Mouse (Mus musculus) hindbrain, embryonic 13.5 days (tissue): ENCODE measurements around the gene Lrrfip1. TPM values are rescaled to one million over a fixed set of nuclear protein-coding genes. Genes with fewer than 3 reads are reported as not detected.

Source experiments
- ATAC-seq: fragments of 200-750 bp; cut with Nextera tagmentation; 2 replicates; pipeline ENCODE4 v1.8.0; 2017; ENCODE audit warnings: moderate TSS enrichment; ENCODE audit not compliant: low FRiP score
- H3K27ac ChIP-seq: fragments of 300-500 bp; sonication (generic); 2 replicates; pipeline ENCODE4 v1.5.1; 2015; ENCODE audit warnings: inconsistent platforms, mild to moderate bottlenecking, moderate library complexity
- H3K27me3 ChIP-seq: fragments of 300-500 bp; sonication (generic); 2 replicates; pipeline ENCODE4 v1.6.1; 2015; ENCODE audit warnings: mild to moderate bottlenecking, inconsistent platforms
- H3K36me3 ChIP-seq: fragments of 300-500 bp; sonication (generic); 2 replicates; pipeline ENCODE4 v1.6.1; 2015; ENCODE audit warnings: mild to moderate bottlenecking, inconsistent platforms
- H3K4me1 ChIP-seq: fragments of 300-500 bp; sonication (generic); replicated peaks from 2 replicates; pipeline ENCODE4 v1.6.1; 2015; ENCODE audit warnings: inconsistent platforms
- H3K4me2 ChIP-seq: fragments of 300-500 bp; sonication (generic); 2 replicates; pipeline ENCODE4 v1.6.1; 2015; ENCODE audit warnings: inconsistent platforms, mild to moderate bottlenecking, moderate library complexity
- H3K4me3 ChIP-seq: fragments of 300-500 bp; sonication (generic); 2 replicates; pipeline ENCODE4 v1.5.1; 2015; ENCODE audit warnings: mild to moderate bottlenecking, inconsistent platforms
- H3K9ac ChIP-seq: fragments of 300-500 bp; sonication (generic); 2 replicates; pipeline ENCODE4 v1.6.1; 2015; ENCODE audit warnings: mild to moderate bottlenecking, inconsistent platforms
- H3K9me3 ChIP-seq: fragments of 300-500 bp; sonication (generic); 2 replicates; pipeline ENCODE4 v1.6.1; 2016; ENCODE audit warnings: inconsistent platforms
- WGBS: fragments of 180-500 bp; shearing (Covaris S2); methylation state at CpG from one replicate; pipeline ENCODE4 v1.1.7; 2015; 5-methylcytosine and 5-hydroxymethylcytosine counted together
- polyA plus RNA-seq: library from polyadenylated mRNA; unstranded; fragments of >200 nt; fragmentation: Nextera tagmentation; extraction: Ambion mirVana; gene quantifications from 2 replicates; pipeline ENCODE4 v1.2.1, GENCODE M21; 2015

Lrrfip1 gene
- polyA plus RNA-seq, 1 experiment from 2014 or later = 39.1 TPM

DNA sequence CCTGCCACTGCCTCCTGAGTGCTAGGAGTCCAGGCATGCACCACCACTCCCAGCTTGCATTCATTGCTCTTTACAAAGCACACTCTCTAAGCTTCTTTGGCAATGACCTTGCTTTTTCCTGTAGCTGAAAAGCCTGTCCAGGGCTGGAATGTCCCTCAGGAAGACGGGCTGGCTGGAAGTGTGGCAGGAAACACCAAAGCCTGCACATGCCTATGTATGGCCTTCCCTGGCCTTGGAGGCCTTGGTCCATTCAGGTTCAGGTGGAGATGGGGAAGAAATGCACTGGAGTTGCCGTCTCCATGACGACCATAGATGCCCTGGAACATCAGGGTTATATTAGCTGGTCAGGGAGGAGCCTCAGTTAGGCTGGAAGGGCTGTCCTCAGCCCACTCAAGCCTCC, 15.3 kb downstream of the Lrrfip1 start:
- no peaks in the 10 kb centered on the region for H3K9me3 ChIP-seq
- no peak overlapping the region for H3K9ac ChIP-seq
- H3K4me2 ChIP-seq = no peak overlapping the region
- H3K27ac ChIP-seq = no peak overlapping the region
- 77% methylated on average over 3 of the region's 3 CpGs for WGBS
- peaks cover 22% of the 10 kb centered on the region for H3K4me1 ChIP-seq
- H3K36me3 ChIP-seq = no peaks in the 10 kb centered on the region
- H3K4me3 ChIP-seq = no peak overlapping the region
- ATAC-seq = no peak
- no peaks in the 10 kb centered on the region for H3K27me3 ChIP-seq

DNA sequence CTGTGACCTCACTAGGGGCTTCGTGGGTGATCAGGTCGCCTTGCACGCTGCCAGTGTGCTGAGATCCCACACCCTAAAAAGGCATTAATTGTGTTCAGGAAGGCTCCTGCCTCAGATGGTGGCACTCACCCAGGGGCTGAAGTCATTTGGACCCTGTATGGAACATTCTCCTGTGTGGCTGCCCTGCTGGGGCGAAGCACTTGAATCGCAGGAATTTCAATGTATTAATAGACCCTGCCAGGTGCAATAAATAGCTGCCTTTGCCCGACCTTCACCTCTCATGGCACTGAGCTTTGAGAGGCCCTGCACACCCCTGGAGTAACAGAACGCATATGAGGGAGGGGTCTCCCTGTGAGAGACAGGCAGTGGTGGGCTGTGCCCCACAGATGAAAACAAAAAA, 17.0 kb downstream of the Lrrfip1 start:
- Histone ChIP-seq H3K4me1 (peaks cover 17% of the 10 kb centered on the region), H3K36me3 (peaks cover under 1% of the 10 kb centered on the region; the same call in 1 of the 2 replicates), H3K9ac (no peak overlapping the region), H3K4me3 (no peak overlapping the region), H3K4me2 (no peak overlapping the region), H3K27ac (no peak overlapping the region), H3K27me3 (no peaks in the 10 kb centered on the region), H3K9me3 (no peaks in the 10 kb centered on the region)
- 69% methylated on average over 7 of the region's 7 CpGs for WGBS
- no peak for ATAC-seq

DNA sequence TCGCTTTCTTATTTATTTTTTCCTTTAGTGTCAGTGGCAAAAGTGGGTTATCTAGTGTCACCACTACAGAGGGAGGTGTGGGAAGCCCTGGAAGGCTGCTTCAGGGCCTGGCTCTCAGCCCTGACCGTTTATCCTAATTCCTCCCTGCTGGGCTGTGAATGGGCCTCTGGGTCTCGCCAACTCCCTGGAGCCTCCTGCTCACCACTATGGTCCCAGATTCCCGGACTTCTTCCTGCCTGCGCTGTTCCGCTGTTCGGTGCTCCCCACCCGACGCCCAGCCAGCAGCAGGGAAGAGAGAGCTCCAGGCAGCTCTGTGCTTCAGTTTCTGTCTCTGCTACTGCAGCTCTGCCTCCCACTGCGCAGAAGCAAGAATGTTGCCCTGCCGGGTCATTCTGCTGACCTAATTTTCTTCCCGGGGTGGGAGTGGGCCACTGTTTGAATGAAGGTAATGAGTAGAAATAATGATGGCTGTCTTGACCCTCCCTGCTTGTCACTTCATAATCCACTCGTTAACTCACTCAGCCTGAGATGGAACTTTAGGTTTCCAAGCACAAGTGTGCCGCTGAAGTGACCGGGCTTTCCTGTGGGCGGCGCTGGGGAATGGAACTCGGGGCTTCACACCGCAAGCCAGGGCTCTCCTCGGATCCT, 18.7 kb downstream of the Lrrfip1 start:
- ATAC-seq = 0 out of 2 replicates have a peak, but pooled peaks have one; percentile 28
- Histone ChIP-seq H3K4me2 (peak overlapping the region; percentile 34), H3K36me3 (peaks cover 3% of the 10 kb centered on the region; the same call in 1 of the 2 replicates), H3K9ac (peak overlapping the region; percentile 60; the same call in 1 of the 2 replicates), H3K9me3 (no peaks in the 10 kb centered on the region), H3K27me3 (no peaks in the 10 kb centered on the region), H3K4me1 (peaks cover 13% of the 10 kb centered on the region), H3K27ac (no peak overlapping the region; the same call in 1 of the 2 replicates), H3K4me3 (no peak overlapping the region)
- WGBS = 19% methylated on average over 20 of the region's 20 CpGs

DNA sequence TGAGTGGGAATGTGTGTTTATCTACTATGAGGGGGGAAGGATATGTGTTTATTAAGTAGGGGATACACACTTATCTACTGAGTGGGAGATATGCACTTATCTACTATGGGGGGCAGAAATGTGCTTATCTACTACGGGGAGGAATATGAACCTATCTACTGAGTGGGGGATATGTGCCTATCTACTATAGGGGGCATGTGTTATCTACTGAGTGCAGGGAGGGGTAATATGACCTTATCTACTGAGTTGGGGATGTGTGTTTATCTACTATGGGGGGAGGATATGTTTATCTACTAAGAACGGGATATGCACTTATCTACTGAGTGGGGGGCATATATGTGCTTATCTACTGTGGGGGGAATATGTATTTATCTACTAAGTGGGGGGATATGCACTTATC, 20.8 kb downstream of the Lrrfip1 start:
- 99% methylated on average over 2 of the region's 2 CpGs for WGBS
- peaks cover 3% of the 10 kb centered on the region; the same call in 1 of the 2 replicates for H3K36me3 ChIP-seq
- no peaks in the 10 kb centered on the region for H3K9me3 ChIP-seq
- no peak overlapping the region for H3K27ac ChIP-seq
- H3K9ac ChIP-seq = no peak overlapping the region
- H3K27me3 ChIP-seq = no peaks in the 10 kb centered on the region
- no peak overlapping the region for H3K4me3 ChIP-seq
- no peak for ATAC-seq
- H3K4me2 ChIP-seq = no peak overlapping the region
- H3K4me1 ChIP-seq = peaks cover 11% of the 10 kb centered on the region

DNA sequence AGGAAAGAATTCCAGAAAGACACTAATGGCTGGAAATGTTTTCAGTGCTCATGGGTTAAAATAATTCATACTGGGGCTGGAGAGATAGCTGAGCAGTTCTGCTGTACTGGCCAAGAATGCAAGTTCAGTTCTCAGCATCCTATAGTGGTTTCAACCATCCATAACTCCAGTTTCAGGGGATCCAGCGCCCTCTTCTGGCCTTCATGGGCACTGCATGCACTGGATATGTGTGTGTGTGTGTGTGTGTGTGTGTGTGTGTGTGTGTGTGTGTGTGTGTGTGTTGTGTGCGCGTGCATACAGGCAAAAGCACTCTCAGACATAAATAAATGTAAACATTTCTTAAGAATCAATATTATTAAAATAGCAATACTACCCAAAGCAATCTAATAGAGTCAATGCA, 22.8 kb downstream of the Lrrfip1 start:
- H3K4me1 ChIP-seq = peaks cover 11% of the 10 kb centered on the region
- peaks cover 5% of the 10 kb centered on the region; the same call in 1 of the 2 replicates for H3K9me3 ChIP-seq
- H3K9ac ChIP-seq = no peak overlapping the region
- H3K4me2 ChIP-seq = no peak overlapping the region
- H3K36me3 ChIP-seq = peaks cover 7% of the 10 kb centered on the region
- H3K27me3 ChIP-seq = no peaks in the 10 kb centered on the region
- H3K4me3 ChIP-seq = no peak overlapping the region
- no peak overlapping the region for H3K27ac ChIP-seq
- ATAC-seq = no peak
- WGBS = 59% methylated on average over 3 of the region's 3 CpGs

DNA sequence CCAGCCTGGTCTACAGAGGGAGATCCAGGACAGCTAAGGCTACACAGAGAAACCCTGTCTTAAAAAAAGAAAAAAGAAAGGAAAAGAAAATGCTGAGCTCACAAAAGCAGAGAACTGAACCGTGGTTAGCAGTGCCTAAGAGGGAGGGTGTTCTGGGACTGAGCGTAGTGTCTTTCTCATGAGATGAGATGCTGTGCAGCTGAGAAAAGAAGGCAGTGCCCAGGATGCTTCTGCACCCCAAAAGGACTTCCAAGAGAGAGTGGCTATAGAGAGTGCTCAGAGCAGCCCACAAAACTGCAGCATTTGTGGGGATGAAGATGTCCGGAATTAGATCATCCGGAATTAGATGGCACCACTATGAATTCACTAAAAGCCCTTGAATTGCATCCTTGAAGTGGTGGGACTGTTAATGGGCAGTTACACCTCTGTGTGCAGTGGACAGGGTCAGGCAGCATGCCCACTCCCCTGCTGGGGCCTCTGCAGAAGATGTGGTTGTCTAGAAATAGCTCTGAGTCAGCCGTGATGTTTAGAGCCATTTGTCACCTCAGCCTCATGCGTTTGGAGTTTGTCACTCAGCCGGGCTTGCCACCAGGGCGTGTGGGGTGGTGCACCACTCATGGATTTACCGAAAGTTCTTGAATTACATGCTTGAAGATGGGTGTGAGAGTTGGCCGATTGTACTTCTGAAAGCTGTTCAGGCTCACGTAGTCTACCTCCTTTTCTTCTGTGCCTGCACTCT, 23.8 kb downstream of the Lrrfip1 start:
- 86% methylated on average over 11 of the region's 11 CpGs for WGBS

DNA sequence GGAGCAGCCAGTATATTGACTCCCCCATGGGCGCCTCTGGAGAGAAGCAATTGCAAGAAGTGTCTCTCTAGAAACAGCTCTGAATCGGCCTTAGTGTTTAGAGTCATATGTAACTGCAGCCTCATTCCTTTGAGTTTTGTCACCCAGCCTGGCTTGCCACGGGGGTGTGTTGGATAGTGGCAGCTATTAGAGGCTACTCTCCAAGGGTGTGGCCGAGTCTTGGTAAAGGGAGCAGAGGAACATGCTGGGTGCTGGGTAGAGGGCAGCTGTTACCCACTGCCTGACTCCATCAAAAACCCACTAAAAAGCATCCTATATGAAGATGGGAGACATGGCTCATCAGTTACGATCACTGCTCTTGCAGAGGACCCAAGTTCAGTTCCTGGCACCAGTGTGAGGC, 24.7 kb downstream of the Lrrfip1 start:
- no peaks in the 10 kb centered on the region for H3K4me1 ChIP-seq
- WGBS = 92% methylated on average over 5 of the region's 5 CpGs
- H3K36me3 ChIP-seq = peaks cover 8% of the 10 kb centered on the region
- no peak for ATAC-seq
- H3K4me2 ChIP-seq = no peak overlapping the region
- H3K27ac ChIP-seq = no peak overlapping the region
- H3K9ac ChIP-seq = no peak overlapping the region
- H3K9me3 ChIP-seq = peaks cover 9% of the 10 kb centered on the region; the same call in 1 of the 2 replicates
- H3K4me3 ChIP-seq = no peak overlapping the region
- no peaks in the 10 kb centered on the region for H3K27me3 ChIP-seq

More for the DNA sequence above, 23.8 kb downstream of the Lrrfip1 start:
- H3K36me3 ChIP-seq = peaks cover 8% of the 10 kb centered on the region
- H3K27ac ChIP-seq = no peak overlapping the region
- H3K9me3 ChIP-seq = peaks cover 9% of the 10 kb centered on the region; the same call in 1 of the 2 replicates
- no peak overlapping the region for H3K4me2 ChIP-seq
- peak overlapping the region; percentile 11; the same call in 1 of the 2 replicates for H3K9ac ChIP-seq
- H3K27me3 ChIP-seq = no peaks in the 10 kb centered on the region
- H3K4me3 ChIP-seq = no peak overlapping the region
- H3K4me1 ChIP-seq = peaks cover 3% of the 10 kb centered on the region
- ATAC-seq = no peak

DNA sequence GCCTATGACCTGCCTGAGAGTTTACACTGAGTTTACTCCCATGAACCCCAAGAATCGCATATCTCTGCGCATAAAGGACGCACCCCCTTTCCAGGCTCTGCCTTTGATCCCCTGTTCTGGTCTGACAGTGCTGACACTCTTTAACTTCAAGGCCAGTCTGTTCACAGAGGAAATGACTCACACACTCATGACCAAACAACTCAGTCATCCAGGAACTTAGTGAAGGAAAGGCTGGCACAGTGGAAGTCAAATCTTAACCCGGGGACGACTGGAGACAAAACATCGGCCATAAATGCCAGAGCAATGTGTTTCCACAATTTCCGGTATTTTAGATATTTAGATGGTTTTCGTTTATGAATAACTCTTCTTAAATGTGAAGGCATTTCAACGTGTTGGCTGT, 25.4 kb downstream of the Lrrfip1 start:
- Histone ChIP-seq H3K36me3 (peaks cover 8% of the 10 kb centered on the region), H3K4me1 (no peaks in the 10 kb centered on the region), H3K27me3 (no peaks in the 10 kb centered on the region), H3K9ac (no peak overlapping the region), H3K4me2 (no peak overlapping the region), H3K4me3 (no peak overlapping the region), H3K9me3 (peaks cover 9% of the 10 kb centered on the region; the same call in 1 of the 2 replicates), H3K27ac (no peak overlapping the region)
- ATAC-seq = no peak
- WGBS = 84% methylated on average over 9 of the region's 9 CpGs

DNA sequence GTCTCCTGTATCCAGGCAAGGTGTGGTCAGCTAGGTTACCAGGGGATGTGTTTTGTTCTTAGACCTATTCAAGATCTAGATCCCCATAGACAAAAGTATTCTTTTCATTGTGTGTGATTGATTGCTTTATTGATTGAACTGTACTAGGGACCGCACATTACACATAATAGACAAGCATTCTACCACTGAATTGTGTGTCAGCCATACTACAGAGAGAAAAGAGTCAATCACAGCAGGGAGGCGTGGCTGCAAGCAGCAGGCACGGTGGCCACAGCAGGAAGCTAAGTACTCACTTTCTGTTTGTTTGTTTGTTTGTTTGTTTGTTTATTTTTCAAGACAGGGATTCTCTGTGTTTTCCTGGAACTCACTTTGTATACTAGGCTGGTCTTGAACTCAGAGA, 25.9 kb downstream of the Lrrfip1 start:
- no peak for ATAC-seq
- H3K9ac ChIP-seq = no peak overlapping the region
- H3K9me3 ChIP-seq = peaks cover 9% of the 10 kb centered on the region; the same call in 1 of the 2 replicates
- H3K36me3 ChIP-seq = peaks cover 8% of the 10 kb centered on the region
- no peak overlapping the region for H3K4me2 ChIP-seq
- no peaks in the 10 kb centered on the region for H3K4me1 ChIP-seq
- no peaks in the 10 kb centered on the region for H3K27me3 ChIP-seq
- no peak overlapping the region for H3K4me3 ChIP-seq
- WGBS = 57% methylated on average over 3 of the region's 3 CpGs
- H3K27ac ChIP-seq = no peak overlapping the region

DNA sequence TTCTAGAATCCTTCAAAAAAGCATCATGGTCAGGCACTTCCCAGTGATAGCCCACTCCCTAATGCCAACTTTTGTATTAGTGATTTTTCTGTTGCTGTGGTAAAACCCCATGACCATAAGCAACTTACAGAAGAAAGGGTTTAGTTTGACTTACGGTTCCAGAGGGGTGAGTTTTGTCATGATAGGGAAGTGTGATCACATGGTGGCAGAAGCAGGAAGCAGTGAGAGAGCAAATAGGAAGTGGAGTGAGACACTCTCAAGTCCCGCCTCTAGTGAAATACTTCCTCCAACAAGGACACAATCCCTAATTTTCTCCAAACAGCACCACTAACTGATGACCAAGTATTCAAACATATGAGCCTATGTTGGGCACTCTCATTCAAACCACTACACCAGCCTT, 28.4 kb downstream of the Lrrfip1 start:
- Histone ChIP-seq H3K9ac (no peak overlapping the region), H3K4me3 (no peak overlapping the region), H3K9me3 (peaks cover 9% of the 10 kb centered on the region; the same call in 1 of the 2 replicates), H3K4me2 (no peak overlapping the region), H3K36me3 (peaks cover 5% of the 10 kb centered on the region), H3K27ac (no peak overlapping the region), H3K4me1 (no peaks in the 10 kb centered on the region), H3K27me3 (no peaks in the 10 kb centered on the region)
- 96% methylated on average over 2 of the region's 2 CpGs for WGBS
- no peak for ATAC-seq

DNA sequence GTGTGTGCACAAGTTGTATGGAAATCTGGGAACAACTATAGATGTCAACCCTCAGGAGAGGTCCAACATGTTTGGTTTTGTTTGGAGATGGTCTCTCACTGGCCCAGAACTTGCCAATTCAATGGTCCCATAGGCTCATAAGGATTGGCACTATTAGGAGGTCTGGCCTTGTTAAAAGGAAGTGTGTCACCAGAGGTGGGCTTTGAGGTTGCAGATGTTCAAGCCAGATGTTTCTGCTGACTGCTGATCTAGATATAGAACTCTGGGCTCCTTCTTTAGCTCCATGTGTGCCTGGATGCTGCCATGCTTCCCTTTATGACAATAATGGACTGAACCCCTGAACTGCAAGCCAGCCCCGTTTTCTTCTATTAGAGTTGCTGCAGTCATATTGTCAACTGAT, 31.8 kb downstream of the Lrrfip1 start:
- no peak for ATAC-seq
- no peak overlapping the region for H3K4me2 ChIP-seq
- 97% methylated on average over 1 of the region's 1 CpGs for WGBS
- H3K27ac ChIP-seq = no peak overlapping the region
- H3K9ac ChIP-seq = no peak overlapping the region
- peaks cover 9% of the 10 kb centered on the region; the same call in 1 of the 2 replicates for H3K9me3 ChIP-seq
- H3K36me3 ChIP-seq = peaks cover 5% of the 10 kb centered on the region
- no peaks in the 10 kb centered on the region for H3K27me3 ChIP-seq
- H3K4me3 ChIP-seq = no peak overlapping the region
- H3K4me1 ChIP-seq = 0 out of 2 replicates have a peak, but pooled peaks cover 6% of the 10 kb centered on the region

DNA sequence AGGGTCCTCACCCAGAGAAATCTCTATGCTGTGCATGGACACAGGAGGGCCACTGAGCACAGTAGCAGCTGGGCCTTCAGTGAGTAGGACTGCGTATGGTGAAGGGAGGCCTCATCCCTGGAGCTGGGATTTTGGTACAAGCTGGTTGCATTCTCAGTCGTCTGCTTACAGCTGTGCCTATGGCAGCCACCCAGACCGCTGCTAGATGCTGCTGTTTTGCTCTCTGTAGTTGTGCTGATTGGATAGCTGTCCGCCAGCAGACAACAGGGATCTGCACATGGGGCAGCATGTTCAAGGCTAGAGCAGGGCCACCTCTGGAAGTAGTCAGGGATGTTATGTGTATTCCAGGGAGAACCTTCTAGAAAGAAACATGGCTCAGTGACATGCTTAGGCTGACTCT, 33.0 kb downstream of the Lrrfip1 start:
- H3K9me3 ChIP-seq = peaks cover 2% of the 10 kb centered on the region; the same call in 1 of the 2 replicates
- H3K27ac ChIP-seq = no peak overlapping the region
- H3K4me1 ChIP-seq = 0 out of 2 replicates have a peak, but pooled peaks cover 6% of the 10 kb centered on the region
- no peak overlapping the region for H3K4me3 ChIP-seq
- H3K36me3 ChIP-seq = no peaks in the 10 kb centered on the region
- H3K27me3 ChIP-seq = no peaks in the 10 kb centered on the region
- no peak overlapping the region for H3K4me2 ChIP-seq
- WGBS = 84% methylated on average over 4 of the region's 4 CpGs
- no peak for ATAC-seq
- no peak overlapping the region for H3K9ac ChIP-seq
